In the genomic region with DNA sequence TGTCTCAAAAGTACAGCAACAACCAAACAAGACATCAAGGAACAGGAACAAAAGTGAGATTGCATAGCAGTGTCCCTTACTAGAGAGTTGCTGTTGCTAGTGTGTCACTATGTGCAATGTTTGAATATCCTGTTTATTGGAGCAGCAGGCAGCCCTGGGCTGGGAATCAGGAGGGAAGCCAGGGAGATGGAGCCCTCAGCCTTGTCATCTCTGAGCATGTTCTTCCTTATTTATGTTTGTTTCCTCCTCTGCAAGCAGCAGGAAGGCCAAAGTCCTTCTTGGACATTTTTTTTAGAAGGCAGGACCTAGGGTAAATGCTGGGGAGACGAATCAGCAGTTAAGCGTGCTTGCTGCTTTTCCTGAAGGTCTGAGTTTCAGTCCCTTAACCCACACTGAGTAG, we compare ENCODE assay signal across 20 mouse cellular contexts.
DNase-seq lines count a peak whose midpoint lies in the region; ATAC-seq and TF ChIP-seq lines count a peak whose summit lies in the region.
"Had no signal": no experiment of that assay in that cellular context is flagged by ENCODE, and none has a peak within 500 bp of the region (broad histone marks: within the 10 kb centered on the region; RNA-seq: fewer than 3 reads in every experiment).

No protein-coding gene starts in this region.

- no peak overlapping the region for H3K4me2 ChIP-seq in kidney, embryonic 15.5 days
- H3K4me2 ChIP-seq: forebrain, embryonic 12.5 days; hindbrain, embryonic 15.5 days; liver, embryonic 13.5 days had no signal

- ATAC-seq in kidney, embryonic 15.5 days (replicated peaks; ENCODE audit: low FRiP score) = no peak
- ATAC-seq in neutrophil, adult 5-6 weeks (ENCODE audit: extremely low read depth, insufficient number of reproducible peaks, low FRiP score, poor library complexity, severe bottlenecking) = 0 out of 2 replicates have a peak, but pooled peaks have one; percentile 19
- ATAC-seq: intestine, postnatal 0 days; midbrain, embryonic 16.5 days had no signal

- no peak for TF ChIP-seq POLR2A in kidney, adult 2 months (IDR thresholded peaks at IDR 0.05; ENCODE audit: low read depth, low read length)

- H3K27ac ChIP-seq in kidney, adult 2 months (ENCODE audit: insufficient read depth, low read depth, low read length) = no peak overlapping the region
- H3K27ac ChIP-seq in kidney, embryonic 15.5 days = no peak overlapping the region
- H3K27ac ChIP-seq: forebrain, embryonic 12.5 days; hindbrain, embryonic 15.5 days; left cerebral cortex, adult 2 months; limb, embryonic 10.5 days; liver, embryonic 13.5 days had no signal

- H3K9ac ChIP-seq in kidney, embryonic 15.5 days = no peak overlapping the region
- H3K9ac ChIP-seq: forebrain, embryonic 12.5 days; hindbrain, embryonic 15.5 days; liver, embryonic 13.5 days had no signal

- TF ChIP-seq CTCF in kidney, adult 2 months (conservative IDR thresholded peaks at IDR 0.05; ENCODE audit: insufficient read depth, insufficient read length, low read depth, low read length) = no peak

- DNase-seq in kidney, adult 2 months = peak; percentile 38
- DNase-seq in lung, adult 18-20 months = peak; percentile 27 to 61
- DNase-seq in lung, postnatal 14 days = no peak
- peak; percentile 50 for DNase-seq in lung, postnatal 25 days (ENCODE audit: low spot score)
- no peak for DNase-seq in testis, postnatal 10 days (ENCODE audit: low spot score)
- DNase-seq in neural tube, embryonic 10.5 days (ENCODE audit: extremely low spot score, low spot score) = no peak
- DNase-seq: cerebellum, adult 9-10 months; heart, postnatal 4 days; layer of hippocampus, adult 9-11 months; liver, embryonic 13.5 days; right cerebral cortex, postnatal 4 days had no signal

- H3K4me3 ChIP-seq in kidney, adult 2 months (ENCODE audit: insufficient read depth, low read depth, low read length) = no peak overlapping the region
- no peak overlapping the region for H3K4me3 ChIP-seq in kidney, embryonic 15.5 days (replicated peaks)
- H3K4me3 ChIP-seq: forebrain, embryonic 12.5 days; hindbrain, embryonic 15.5 days; left cerebral cortex, adult 2 months; limb, embryonic 10.5 days; liver, embryonic 13.5 days had no signal

- no peaks in the 10 kb centered on the region for H3K36me3 ChIP-seq in kidney, adult 2 months (ENCODE audit: control insufficient read depth, insufficient read depth, low read length)
- H3K36me3 ChIP-seq in kidney, embryonic 15.5 days = no peaks in the 10 kb centered on the region
- H3K36me3 ChIP-seq: forebrain, embryonic 12.5 days; hindbrain, embryonic 15.5 days; limb, embryonic 10.5 days; liver, embryonic 13.5 days had no signal

- WGBS in kidney, adult 2 months = 52% methylated on average over 2 of the region's 2 CpGs
- 57% methylated on average over 2 of the region's 2 CpGs for WGBS in kidney, embryonic 15.5 days

- H3K27me3 ChIP-seq in kidney, adult 2 months (replicated peaks; ENCODE audit: control insufficient read depth, insufficient read depth, low read length) = no peaks in the 10 kb centered on the region
- no peaks in the 10 kb centered on the region for H3K27me3 ChIP-seq in kidney, embryonic 15.5 days
- H3K27me3 ChIP-seq: CH12.LX; forebrain, embryonic 12.5 days; hindbrain, embryonic 15.5 days; liver, embryonic 13.5 days had no signal

- H3K9me3 ChIP-seq in kidney, embryonic 15.5 days (replicated peaks) = no peaks in the 10 kb centered on the region
- H3K9me3 ChIP-seq: forebrain, embryonic 12.5 days; hindbrain, embryonic 15.5 days; limb, embryonic 10.5 days; liver, embryonic 13.5 days had no signal

- no peaks in the 10 kb centered on the region for H3K4me1 ChIP-seq in kidney, adult 2 months (ENCODE audit: control insufficient read depth, insufficient read depth, low read length)
- H3K4me1 ChIP-seq in kidney, embryonic 15.5 days = 0 out of 2 replicates have a peak, but pooled peaks cover 4% of the 10 kb centered on the region
- H3K4me1 ChIP-seq: forebrain, embryonic 12.5 days; liver, embryonic 13.5 days had no signal

Comparison
In these comparisons a context has a peak if more than half of its experiments do, and no peak if none do; other contexts are left out.
1. DNase-seq: peak in kidney, adult 2 months (single experiment), lung, adult 18-20 months (2 of 2) and lung, postnatal 25 days (single experiment); none in lung, postnatal 14 days (single experiment), testis, postnatal 10 days (single experiment) and neural tube, embryonic 10.5 days (single experiment).